Mouse (Mus musculus): ENCODE measurements around the gene Gm20661. TPM values are rescaled to one million over a fixed set of nuclear protein-coding genes. Genes with fewer than 3 reads are reported as not detected.

Gene Gm20661
- total RNA-seq (2017), result 2.2 and 2.3 TPM in 2 replicates

DNA sequence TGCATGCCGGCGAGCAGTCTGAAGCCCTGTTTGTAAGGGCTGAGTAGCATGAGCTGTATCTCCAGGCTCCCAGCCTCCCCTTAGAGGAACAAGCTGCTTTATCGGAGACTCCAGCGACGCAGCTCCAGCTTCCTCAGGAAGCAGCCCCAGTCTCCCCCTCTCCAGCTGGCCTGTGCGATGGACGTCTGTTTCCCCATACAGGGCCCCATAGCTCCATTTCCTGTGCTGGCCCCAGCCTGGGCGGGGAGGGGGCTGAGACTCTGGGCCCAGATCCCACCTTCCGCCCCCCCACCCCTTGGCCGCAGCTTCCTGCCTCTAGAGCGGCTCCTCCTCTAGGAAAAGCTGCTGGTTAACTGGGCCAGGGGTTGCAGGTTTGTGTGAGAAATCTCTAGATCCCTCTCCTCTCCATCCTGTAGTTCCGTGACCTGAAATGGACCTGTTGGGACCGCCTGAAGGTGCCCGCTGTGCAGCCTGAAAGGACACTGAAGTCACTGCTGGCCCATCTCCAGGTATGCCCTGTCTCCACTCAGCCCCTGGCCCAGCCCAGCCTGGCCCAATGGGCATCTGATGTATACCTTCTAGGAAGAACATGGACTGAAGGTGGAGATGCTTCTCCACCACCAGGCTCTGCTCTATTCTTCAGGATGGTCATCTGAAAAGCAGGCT, at the start of gene Gm20661:
Gene Gm20661 (plus strand): TSS at position 378 of the 666 bp plus-strand sequence.
- ATAC-seq (replicated peaks in 1 of 2; ENCODE audit: insufficient read depth in 1 of 2, low FRiP score in 2 of 2, low TSS enrichment in 1 of 2, low read depth in 1 of 2, poor library complexity in 2 of 2, severe bottlenecking in 2 of 2), result peak; percentile 50 to 58

DNA sequence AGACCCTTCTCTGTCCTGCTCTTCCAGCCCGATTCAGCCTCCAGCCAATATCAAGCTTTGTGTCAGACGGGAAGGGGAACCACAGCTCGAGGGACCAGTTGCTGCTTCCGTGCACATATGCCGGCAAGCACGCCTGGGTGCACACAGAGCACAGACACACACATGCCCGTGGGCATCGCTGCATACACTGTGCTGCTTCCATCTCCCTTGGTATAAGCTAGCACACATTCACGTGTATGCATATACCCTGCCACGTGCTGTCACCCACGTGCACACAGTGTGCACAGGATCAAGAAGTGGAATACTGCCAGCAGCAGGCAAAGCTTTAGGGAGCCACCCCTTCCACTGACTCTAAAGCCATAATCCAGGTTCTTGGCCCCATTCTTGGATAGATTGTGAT, 48.7 kb upstream of the Gm20661 start:
- ATAC-seq (replicated peaks in 1 of 2; ENCODE audit: insufficient read depth in 1 of 2, low FRiP score in 2 of 2, low TSS enrichment in 1 of 2, low read depth in 1 of 2, poor library complexity in 2 of 2, severe bottlenecking in 2 of 2), result no peak

- ATAC-seq (replicated peaks in 1 of 2; ENCODE audit: insufficient read depth in 1 of 2, low FRiP score in 2 of 2, low TSS enrichment in 1 of 2, low read depth in 1 of 2, poor library complexity in 2 of 2, severe bottlenecking in 2 of 2), result no peak
Measured at GRCm38 (mm10) chr9:107935374-107935773, 47.5 kb upstream of the Gm20661 start, which contains the start of gene Camkv. Gene Camkv, plus strand, starts transcription at chr9:107935674.

DNA sequence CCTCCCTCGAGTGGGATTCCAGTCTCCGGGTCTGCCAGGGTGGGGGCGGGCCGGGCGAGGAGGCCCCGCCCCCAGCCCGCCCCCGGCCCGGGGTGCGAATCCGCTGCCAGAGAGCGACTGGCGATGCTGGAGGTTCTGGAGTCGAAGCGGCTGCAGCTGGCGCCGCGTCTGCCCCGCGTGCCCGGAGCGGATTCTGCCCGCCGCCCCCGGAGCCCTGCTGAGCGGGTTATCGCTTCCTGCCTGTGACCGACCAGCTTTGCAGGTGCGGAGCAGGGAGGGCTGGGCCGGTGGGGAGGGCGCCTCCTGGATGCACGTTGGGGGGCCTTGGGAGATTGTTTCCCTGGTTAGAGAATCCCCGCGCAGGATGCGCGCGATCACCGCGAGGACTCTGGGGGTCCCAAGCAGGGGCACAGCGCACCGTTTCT, 47.1 kb upstream of the Gm20661 start:
- peak; percentile 39 to 58 for ATAC-seq (replicated peaks in 1 of 2; ENCODE audit: insufficient read depth in 1 of 2, low FRiP score in 2 of 2, low TSS enrichment in 1 of 2, low read depth in 1 of 2, poor library complexity in 2 of 2, severe bottlenecking in 2 of 2)

DNA sequence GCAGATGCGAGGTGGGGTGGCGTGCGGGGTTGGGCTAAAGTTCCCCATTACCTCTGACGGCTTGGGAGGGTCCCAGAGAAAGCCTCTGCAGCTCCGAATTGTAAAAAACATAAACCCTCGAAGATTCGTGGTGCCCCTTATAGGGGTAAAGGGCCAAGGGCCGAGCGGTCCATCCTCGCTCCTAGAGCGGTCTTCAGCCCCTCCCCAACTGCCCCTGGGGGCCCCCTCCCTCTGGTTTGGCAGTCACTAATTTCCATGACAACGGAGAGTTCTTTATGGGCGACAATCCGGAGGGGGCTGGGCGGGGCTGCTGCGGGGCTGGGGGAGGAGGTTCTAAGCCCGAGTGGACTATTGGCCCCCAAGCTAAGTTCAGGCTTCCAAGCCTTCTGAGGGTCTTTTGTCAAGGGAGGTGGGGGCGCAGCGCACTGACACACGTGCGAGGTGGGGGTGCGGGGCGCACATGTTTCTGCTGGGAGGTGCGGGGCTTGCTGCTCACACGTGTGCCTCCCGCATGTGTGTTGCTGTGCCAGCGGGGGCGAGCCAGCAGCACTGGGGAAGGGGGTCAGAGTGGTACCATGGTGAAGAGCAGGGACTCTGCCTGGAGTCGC, 46.5 kb upstream of the Gm20661 start:
- no peak for ATAC-seq (replicated peaks in 1 of 2; ENCODE audit: insufficient read depth in 1 of 2, low FRiP score in 2 of 2, low TSS enrichment in 1 of 2, low read depth in 1 of 2, poor library complexity in 2 of 2, severe bottlenecking in 2 of 2)

GRCm38 (mm10) chr9:107936831-107937230, 46.0 kb upstream of the Gm20661 start:
- ATAC-seq (replicated peaks in 1 of 2; ENCODE audit: insufficient read depth in 1 of 2, low FRiP score in 2 of 2, low TSS enrichment in 1 of 2, low read depth in 1 of 2, poor library complexity in 2 of 2, severe bottlenecking in 2 of 2), result no peak

GRCm38 (mm10) chr9:107947241-107948194, 35.3 kb upstream of the Gm20661 start:
- ATAC-seq (replicated peaks in 1 of 2; ENCODE audit: insufficient read depth in 1 of 2, low FRiP score in 2 of 2, low TSS enrichment in 1 of 2, low read depth in 1 of 2, poor library complexity in 2 of 2, severe bottlenecking in 2 of 2), result no peak

DNA sequence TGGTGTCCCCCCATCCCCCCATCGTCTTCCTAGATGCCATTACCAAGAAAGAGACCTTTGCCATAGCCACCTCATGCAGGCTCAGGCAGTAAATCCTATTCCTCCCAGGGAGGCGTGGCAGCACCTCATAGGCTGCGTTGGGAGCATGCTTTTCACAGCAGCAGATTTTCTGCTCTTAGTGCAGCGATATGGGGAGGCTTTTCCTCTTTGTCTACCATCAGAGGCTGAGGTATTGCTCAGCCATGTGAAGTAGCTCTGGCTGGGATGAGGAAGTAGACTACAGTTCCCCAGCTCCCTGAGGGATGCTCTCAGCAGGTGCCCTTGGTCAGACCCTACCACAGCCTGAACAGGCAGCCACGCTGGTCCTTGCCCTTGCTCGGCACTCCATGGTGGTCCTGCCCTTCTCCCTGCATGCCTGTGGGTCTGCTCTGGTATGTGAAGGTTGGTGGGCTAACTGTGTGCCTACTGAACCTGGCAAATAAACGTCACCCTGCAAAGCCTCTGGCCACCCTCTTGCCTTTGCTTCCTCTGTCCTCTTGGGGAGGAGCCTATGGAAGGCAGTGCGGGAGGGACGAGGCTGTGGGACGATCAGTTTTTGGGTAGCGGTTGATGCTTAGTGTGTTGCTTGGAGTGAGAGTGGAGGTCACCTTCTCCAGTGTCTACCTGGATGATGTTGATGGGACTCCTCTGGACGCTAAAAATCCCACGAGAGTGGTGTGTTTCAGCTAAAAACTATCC, 33.5 kb upstream of the Gm20661 start:
- no peak for ATAC-seq (replicated peaks in 1 of 2; ENCODE audit: insufficient read depth in 1 of 2, low FRiP score in 2 of 2, low TSS enrichment in 1 of 2, low read depth in 1 of 2, poor library complexity in 2 of 2, severe bottlenecking in 2 of 2)

DNA sequence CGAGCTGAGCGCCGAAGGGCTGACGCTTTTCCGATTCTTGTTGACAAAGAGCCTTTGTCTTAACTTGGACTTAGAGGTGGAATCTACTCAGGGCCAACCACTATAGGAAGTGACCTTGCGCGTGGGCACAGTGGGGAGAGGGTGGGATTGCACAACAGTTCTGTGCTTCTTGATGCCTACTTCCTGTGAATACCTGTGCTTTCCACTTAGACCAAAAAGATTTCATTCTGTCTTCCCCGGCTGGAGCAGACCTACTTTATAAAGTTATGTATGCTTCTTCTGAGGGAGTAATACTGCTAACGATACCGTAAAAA, 33.0 kb upstream of the Gm20661 start, which contains the start of gene Traip:
Gene Traip (plus strand): TSS at position 215 of the 314 bp plus-strand sequence.
- no peak for ATAC-seq (replicated peaks in 1 of 2; ENCODE audit: insufficient read depth in 1 of 2, low FRiP score in 2 of 2, low TSS enrichment in 1 of 2, low read depth in 1 of 2, poor library complexity in 2 of 2, severe bottlenecking in 2 of 2)

DNA sequence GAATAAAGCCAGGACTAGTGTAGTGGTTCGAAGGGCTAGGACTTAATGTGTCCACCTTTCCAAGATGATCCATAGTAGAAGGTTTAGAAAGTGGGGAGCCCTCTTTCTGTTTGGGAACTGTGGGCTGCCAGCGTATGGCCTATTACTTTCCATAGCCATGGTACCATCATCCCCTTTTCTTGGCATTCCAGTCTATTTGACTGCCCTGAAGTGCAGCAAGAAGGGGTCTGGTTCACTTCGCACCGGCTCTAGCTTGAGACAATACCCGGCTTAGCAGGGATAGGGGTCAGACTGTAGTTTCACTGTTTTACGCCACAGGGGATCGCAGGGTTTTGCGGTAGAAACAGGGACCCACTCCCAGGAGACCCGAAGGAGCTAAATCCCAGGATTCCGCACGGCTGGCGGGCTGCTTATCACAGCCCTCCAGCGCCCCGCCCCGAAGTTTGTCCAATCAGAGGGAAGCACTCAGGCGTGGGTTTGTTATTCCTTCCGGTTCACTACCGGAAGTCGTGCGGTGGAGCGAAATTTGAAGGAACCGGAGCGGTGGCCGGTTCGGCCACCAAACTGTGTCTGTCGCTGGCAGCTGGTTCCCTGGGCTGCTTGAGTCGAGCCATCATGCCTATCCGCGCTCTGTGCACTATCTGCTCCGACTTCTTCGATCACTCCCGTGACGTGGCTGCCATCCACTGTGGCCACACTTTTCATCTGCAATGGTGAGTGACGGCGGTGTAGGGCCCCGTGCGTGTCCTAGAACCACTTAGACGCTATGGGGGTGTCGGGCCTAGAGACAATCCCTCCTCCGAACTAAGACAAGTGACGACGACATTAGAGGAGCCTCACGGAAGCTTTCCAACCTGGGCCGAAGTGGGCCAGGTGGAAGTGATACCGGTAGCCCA, 32.1 kb upstream of the Gm20661 start:
- ATAC-seq (replicated peaks in 1 of 2; ENCODE audit: insufficient read depth in 1 of 2, low FRiP score in 2 of 2, low TSS enrichment in 1 of 2, low read depth in 1 of 2, poor library complexity in 2 of 2, severe bottlenecking in 2 of 2), result peak; percentile 82 to 93

DNA sequence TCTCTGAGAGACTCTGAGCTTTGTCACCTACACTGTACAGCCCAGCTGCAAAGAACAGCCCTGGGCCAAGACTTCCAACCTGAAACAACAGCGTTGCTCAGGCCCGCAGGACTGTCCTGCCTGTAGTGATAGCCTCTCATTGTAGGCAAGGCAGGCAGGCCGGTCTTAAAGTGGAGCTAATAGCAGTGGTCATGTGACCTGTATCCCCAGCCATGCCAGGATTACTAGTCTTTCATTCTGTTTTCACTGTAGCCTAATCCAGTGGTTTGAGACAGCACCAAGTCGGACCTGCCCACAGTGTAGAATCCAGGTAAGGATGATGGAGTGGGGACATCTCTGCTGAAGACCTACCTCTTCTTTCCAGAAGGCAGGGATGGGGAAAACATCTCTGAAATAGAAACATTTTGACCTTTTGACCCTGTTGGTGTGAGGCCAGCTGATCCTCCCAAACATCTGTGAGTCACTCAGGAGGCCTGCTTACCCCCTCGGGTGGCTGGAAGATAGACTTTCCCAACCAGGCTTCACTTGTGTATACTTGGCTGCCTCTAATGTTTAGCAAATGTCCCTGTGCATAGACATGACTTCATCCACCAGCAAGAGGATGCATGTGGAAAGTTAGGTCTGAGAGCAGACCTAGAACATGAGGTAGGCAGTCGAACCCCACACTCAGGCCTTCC, 27.1 kb upstream of the Gm20661 start:
- no peak for ATAC-seq (replicated peaks in 1 of 2; ENCODE audit: insufficient read depth in 1 of 2, low FRiP score in 2 of 2, low TSS enrichment in 1 of 2, low read depth in 1 of 2, poor library complexity in 2 of 2, severe bottlenecking in 2 of 2)

DNA sequence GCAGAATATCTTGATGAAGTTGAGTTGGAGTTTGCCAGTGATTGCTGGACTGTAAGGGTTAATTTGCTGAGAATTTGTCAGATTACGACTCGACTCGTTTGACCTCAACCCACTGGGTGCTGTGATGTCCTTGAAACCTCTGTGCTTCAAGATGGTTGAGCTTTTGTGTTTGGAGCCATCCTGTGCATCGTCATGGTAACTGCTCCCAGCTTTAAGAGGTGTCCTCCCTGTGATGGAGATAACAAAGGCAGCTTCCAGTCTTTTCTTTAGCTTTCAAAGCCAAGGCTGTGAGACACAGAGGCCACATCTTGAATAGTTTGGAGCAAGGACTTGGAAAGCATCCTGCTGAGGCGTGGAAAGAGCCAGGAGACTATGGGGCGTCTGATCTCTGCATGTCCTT, 25.7 kb upstream of the Gm20661 start:
- no peak for ATAC-seq (replicated peaks in 1 of 2; ENCODE audit: insufficient read depth in 1 of 2, low FRiP score in 2 of 2, low TSS enrichment in 1 of 2, low read depth in 1 of 2, poor library complexity in 2 of 2, severe bottlenecking in 2 of 2)

GRCm38 (mm10) chr9:107959896-107960295, 23.0 kb upstream of the Gm20661 start:
- ATAC-seq (replicated peaks in 1 of 2; ENCODE audit: insufficient read depth in 1 of 2, low FRiP score in 2 of 2, low TSS enrichment in 1 of 2, low read depth in 1 of 2, poor library complexity in 2 of 2, severe bottlenecking in 2 of 2), result no peak

GRCm38 (mm10) chr9:107960928-107961327, 21.9 kb upstream of the Gm20661 start:
- ATAC-seq (replicated peaks in 1 of 2; ENCODE audit: insufficient read depth in 1 of 2, low FRiP score in 2 of 2, low TSS enrichment in 1 of 2, low read depth in 1 of 2, poor library complexity in 2 of 2, severe bottlenecking in 2 of 2), result peak; percentile 58 to 75

DNA sequence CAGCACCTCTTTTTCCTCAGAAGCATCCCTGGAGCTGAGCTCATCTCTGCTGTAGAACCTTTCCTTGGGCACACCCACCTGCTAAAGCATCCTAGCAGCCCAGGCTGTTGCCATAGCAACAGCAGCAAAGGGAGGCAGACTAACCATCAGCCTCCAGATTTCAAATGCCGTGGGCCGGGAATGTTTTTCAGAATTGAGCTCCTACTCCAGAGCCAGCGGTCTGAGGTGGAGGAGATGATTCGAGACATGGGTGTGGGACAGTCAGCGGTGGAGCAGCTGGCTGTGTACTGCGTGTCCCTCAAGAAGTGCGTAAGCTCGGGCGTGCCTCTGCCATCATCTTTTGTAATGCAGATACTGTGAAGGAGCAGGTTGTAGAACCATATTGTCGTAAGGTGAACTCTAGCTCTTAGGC, 21.5 kb upstream of the Gm20661 start:
- no peak for ATAC-seq (replicated peaks in 1 of 2; ENCODE audit: insufficient read depth in 1 of 2, low FRiP score in 2 of 2, low TSS enrichment in 1 of 2, low read depth in 1 of 2, poor library complexity in 2 of 2, severe bottlenecking in 2 of 2)

DNA sequence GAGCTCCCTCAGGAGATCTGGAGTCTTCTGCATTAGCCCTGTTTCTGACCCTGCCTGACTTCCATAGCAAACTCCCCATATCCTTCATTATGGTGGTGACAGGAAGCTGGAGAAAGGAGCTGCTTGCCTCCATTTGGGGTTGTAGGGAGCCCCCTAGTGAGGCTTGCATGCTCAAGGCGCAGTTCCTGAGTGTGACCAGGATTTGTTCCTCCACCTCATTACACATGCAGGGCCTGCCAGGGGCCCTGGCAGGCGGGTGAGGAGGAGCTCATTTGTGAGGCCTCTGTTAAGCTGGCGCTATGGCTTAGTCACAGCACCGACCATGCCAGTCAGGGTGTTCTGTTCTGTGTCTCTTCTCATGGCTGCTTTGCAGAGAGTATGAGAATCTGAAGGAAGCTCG, 21.0 kb upstream of the Gm20661 start:
- ATAC-seq (replicated peaks in 1 of 2; ENCODE audit: insufficient read depth in 1 of 2, low FRiP score in 2 of 2, low TSS enrichment in 1 of 2, low read depth in 1 of 2, poor library complexity in 2 of 2, severe bottlenecking in 2 of 2), result peak in 1 of 2 experiments; percentile 27; a peak in 2 of 4 replicates
